Mouse (Mus musculus) heart, embryonic 12.5 days (tissue): ENCODE data around the gene Pfkl. TPM values are rescaled to one million over a fixed set of nuclear protein-coding genes. Genes with fewer than 3 reads are reported as not detected.
"Not testable (repeated sequence)": the region's sequence is repeated elsewhere in the genome, so short reads cannot be mapped to it uniquely, and the experiment has no call there.

Experiments used
- ATAC-seq: fragments of 200-750 bp; cut with Nextera tagmentation; 2 replicates; pipeline ENCODE4 v1.8.0; 2017; ENCODE audit warnings: moderate TSS enrichment, moderate library complexity; ENCODE audit not compliant: insufficient number of reproducible peaks, low FRiP score
- H3K27ac ChIP-seq: fragments of 300-500 bp; sonication (generic); 2 replicates; pipeline ENCODE4 v1.5.1; 2016; ENCODE audit warnings: mild to moderate bottlenecking, moderate library complexity; ENCODE audit not compliant: poor library complexity, severe bottlenecking
- H3K27me3 ChIP-seq: fragments of 300-500 bp; sonication (generic); replicated peaks from 2 replicates; pipeline ENCODE4 v1.6.1; 2016; ENCODE audit warnings: mild to moderate bottlenecking, moderate library complexity
- H3K36me3 ChIP-seq: fragments of 300-500 bp; sonication (generic); 2 replicates; pipeline ENCODE4 v1.6.1; 2016; ENCODE audit warnings: mild to moderate bottlenecking, moderate library complexity
- H3K4me1 ChIP-seq: fragments of 300-500 bp; sonication (generic); replicated peaks from 2 replicates; pipeline ENCODE4 v1.6.1; 2016; ENCODE audit warnings: mild to moderate bottlenecking
- H3K4me2 ChIP-seq: fragments of 300-500 bp; sonication (generic); 2 replicates; pipeline ENCODE4 v1.6.1; 2016; ENCODE audit warnings: mild to moderate bottlenecking, moderate library complexity
- H3K4me3 ChIP-seq: fragments of 300-500 bp; sonication (generic); 2 replicates; pipeline ENCODE4 v1.5.1; 2016; ENCODE audit warnings: mild to moderate bottlenecking
- H3K9ac ChIP-seq: fragments of 300-500 bp; sonication (generic); 2 replicates; pipeline ENCODE4 v1.6.1; 2016; ENCODE audit warnings: mild to moderate bottlenecking, moderate library complexity
- H3K9me3 ChIP-seq: fragments of 300-500 bp; sonication (generic); replicated peaks from 2 replicates; pipeline ENCODE4 v1.6.1; 2016; ENCODE audit warnings: mild to moderate bottlenecking, moderate library complexity
- WGBS: fragments of 180-500 bp; shearing (Covaris S2); methylation state at CpG from one replicate; pipeline ENCODE4 v1.1.7; 2016; 5-methylcytosine and 5-hydroxymethylcytosine counted together
- polyA plus RNA-seq: library from polyadenylated mRNA; unstranded; fragments of >200 nt; fragmentation: Nextera tagmentation; extraction: Ambion mirVana; gene quantifications from 2 replicates; pipeline ENCODE4 v1.2.1, GENCODE M21; 2016

The Pfkl gene
- polyA plus RNA-seq, 1 experiment from 2014 or later = 226 TPM

DNA sequence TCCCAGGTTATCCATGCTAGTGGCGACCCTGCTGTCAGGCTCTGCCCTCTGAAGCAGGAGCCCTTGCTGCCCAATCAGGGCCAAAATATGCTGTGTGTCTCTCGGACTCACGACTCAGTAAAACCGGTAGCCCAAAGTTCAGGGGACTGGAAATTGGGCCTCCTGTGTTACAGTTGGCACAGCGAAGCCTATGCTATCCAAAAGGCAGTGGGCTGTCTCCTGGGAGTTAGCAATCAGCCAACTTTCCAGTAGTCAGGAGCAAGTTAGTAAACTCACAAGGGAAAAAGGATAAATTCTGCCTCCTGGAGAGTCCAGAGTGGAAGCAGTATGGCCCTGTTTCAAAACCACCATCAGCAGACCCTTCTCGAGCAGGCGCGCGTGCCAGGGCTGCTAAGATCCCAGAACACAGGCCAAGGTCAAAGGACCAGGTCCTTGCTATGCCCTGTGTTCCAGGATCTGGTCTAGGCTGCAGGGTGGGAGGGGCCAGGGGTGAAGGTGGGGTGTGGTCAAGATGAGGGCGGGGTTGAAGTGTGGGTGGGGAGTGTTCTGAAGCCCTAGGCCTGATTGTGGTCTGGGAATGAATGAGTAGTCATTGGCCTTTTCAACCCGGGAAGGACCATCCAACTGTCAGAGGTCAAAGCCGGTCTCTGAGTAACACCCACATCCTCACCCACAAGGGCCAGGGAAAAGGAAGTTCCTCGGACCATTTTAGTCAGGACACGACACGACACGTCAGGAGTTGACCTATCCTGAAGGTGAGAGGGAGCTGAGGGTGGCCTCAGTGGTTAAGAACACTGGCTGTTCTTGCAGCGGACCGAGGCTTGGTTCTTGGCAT, 3.0 kb upstream of the Pfkl start:
- Histone ChIP-seq H3K4me2 (no peak overlapping the region), H3K27me3 (0 out of 2 replicates have a peak, but pooled peaks cover 3% of the 10 kb centered on the region), H3K9ac (no peak overlapping the region), H3K4me1 (peaks cover 18% of the 10 kb centered on the region), H3K4me3 (no peak overlapping the region), H3K27ac (no peak overlapping the region), H3K36me3 (no peaks in the 10 kb centered on the region), H3K9me3 (0 out of 2 replicates have a peak, but pooled peaks cover 6% of the 10 kb centered on the region)
- ATAC-seq = no peak
- 91% methylated on average over 18 of the region's 18 CpGs for WGBS

DNA sequence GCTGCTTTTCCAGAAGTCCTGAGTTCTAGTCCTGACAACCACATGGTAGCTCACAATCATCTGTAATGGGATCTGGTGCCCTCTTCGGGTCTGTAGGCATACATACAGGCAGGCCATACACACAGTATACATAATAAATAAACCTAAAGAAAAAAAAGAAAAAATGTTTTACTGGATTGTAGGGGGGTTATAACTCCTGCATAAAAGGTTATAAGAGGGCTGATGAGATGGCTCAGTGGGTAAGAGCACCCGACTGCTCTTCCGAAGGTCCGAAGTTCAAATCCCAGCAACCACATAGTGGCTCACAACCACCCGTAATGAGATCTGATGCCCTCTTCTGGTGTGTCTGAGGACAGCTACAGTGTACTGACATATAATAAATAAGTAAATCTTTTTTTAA, 1.2 kb upstream of the Pfkl start:
- not testable (repeated sequence) for H3K4me2 ChIP-seq, H3K27me3 ChIP-seq, H3K36me3 ChIP-seq, ATAC-seq, H3K27ac ChIP-seq, H3K9ac ChIP-seq, H3K9me3 ChIP-seq, H3K4me3 ChIP-seq
- H3K4me1 ChIP-seq = peaks cover 35% of the 10 kb centered on the region
- 92% methylated on average over 5 of the region's 5 CpGs for WGBS

DNA sequence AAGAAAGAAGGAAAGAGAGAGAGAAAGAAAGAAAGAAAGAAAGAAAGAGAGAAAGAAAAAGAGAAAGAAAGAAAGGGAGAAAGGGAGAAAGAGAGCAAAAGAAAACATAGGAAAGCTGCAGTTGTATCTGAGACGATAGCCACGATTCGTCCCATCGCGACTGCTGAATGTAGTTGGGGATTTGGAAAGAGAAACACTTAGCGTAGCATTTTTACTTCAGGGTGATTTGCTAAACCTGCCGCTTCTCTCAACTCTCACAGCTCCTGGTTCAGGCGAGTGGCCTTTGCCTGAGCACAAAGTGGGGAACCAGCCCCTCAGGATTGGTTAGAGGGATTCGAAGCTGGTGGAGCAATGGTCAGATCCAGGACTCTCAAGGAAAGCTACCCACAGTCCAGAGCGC, 452 bp upstream of the Pfkl start:
- Histone ChIP-seq H3K36me3 (0 out of 2 replicates have a peak, but pooled peaks cover 5% of the 10 kb centered on the region), H3K4me2 (peak overlapping the region; percentile 86), H3K9ac (peak overlapping the region; percentile 11; the same call in 1 of the 2 replicates), H3K9me3 (0 out of 2 replicates have a peak, but pooled peaks cover 6% of the 10 kb centered on the region), H3K4me1 (peaks cover 39% of the 10 kb centered on the region), H3K27me3 (no peaks in the 10 kb centered on the region), H3K27ac (no peak overlapping the region), H3K4me3 (peak overlapping the region; percentile 24)
- WGBS = 12% methylated on average over 10 of the region's 10 CpGs
- no peak for ATAC-seq

DNA sequence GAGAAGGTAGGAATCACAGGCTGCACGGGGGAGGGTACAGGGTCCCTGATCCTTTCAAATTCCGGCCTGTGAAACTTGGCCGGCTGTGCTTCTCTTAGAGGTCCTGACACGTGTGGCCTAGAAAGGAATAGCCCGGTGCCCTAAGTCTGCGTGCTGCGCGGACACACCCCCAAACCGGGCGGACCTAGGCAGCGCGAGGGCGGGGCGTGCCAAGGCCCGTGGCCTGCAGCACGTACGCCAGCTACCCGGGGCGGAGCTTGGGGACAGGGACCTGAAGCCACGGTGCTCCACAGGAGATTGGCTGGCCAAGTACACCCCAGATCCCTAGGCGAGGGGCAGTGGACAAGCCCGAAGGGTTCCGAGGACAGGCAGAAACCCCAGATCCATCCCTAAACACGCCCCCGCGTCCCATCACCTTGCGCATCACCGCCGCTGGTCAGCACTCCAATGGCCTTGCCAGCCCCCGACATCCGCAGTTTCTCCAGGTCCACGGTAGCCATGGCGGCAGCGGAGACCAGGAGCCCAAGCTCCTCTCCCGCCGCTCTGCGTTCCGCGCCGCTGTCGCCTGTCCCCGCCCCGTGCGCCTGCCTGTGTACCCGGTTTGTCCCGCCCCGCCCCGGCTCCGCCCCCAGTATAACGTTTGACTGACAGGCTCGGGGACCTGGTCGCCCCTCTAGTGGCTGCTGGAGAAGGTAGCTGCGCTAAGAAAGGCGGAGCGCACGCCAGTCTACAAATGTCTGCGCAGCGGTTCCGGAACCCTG, 519 bp downstream of the Pfkl start:
- peaks cover 44% of the 10 kb centered on the region for H3K4me1 ChIP-seq
- H3K9me3 ChIP-seq = 0 out of 2 replicates have a peak, but pooled peaks cover under 1% of the 10 kb centered on the region
- peak overlapping the region; percentile 100 for H3K27ac ChIP-seq
- WGBS = under 1% methylated on average over 59 of the region's 59 CpGs
- H3K4me2 ChIP-seq = peak overlapping the region; percentile 86
- H3K27me3 ChIP-seq = no peaks in the 10 kb centered on the region
- peak overlapping the region; percentile 83 for H3K4me3 ChIP-seq
- peak; percentile 97 for ATAC-seq
- H3K36me3 ChIP-seq = peaks cover 15% of the 10 kb centered on the region
- peak overlapping the region; percentile 97 for H3K9ac ChIP-seq

DNA sequence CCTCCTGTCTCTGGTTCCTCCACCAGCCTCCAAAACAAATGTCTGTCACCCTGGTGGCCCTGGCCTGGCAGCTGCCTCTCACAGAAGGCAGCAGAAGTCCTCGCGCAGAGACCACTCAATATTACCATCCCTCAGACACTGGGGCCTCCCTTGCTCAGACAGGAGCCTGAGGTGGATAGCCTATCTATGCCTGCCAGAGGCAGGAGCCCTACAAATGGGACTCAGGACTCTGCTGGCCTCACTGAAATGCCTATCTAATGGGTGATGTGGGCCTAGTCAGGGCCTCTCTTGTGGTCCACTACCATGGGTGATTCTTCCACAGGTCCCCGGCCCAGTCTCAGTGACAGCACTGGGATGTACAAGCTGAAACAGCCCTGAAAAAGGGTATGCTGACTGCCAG, 1.7 kb downstream of the Pfkl start:
- no peaks in the 10 kb centered on the region for H3K27me3 ChIP-seq
- peaks cover 22% of the 10 kb centered on the region for H3K36me3 ChIP-seq
- H3K4me3 ChIP-seq = peak overlapping the region; percentile 83
- H3K9me3 ChIP-seq = no peaks in the 10 kb centered on the region
- WGBS = 64% methylated on average over 3 of the region's 3 CpGs
- peak overlapping the region; percentile 100 for H3K27ac ChIP-seq
- peak overlapping the region; percentile 86 for H3K4me2 ChIP-seq
- no peak for ATAC-seq
- H3K9ac ChIP-seq = peak overlapping the region; percentile 97
- peaks cover 45% of the 10 kb centered on the region for H3K4me1 ChIP-seq

DNA sequence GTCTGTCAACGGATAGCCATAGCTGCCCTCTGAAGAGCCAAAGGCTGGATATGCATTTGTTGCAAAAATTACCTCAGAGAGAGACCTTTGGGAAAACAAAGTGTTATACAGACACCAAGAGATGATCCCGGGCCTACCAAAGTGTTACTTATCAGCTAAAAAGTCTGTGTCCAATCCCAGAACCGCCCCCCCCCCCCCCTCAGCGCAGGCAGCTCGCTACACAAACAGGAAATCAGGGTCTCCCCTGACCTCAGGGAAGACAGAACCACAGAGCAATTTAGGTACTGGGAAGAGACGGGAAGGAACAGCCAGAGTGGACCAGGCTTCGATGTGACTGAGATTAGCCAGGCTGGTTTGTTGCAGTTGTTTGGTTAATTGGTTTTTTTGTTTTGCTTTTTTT, 2.7 kb downstream of the Pfkl start:
- Histone ChIP-seq H3K36me3 (peaks cover 31% of the 10 kb centered on the region), H3K9ac (peak overlapping the region; percentile 57; the same call in 1 of the 2 replicates), H3K4me1 (peaks cover 45% of the 10 kb centered on the region), H3K27me3 (no peaks in the 10 kb centered on the region), H3K27ac (no peak overlapping the region), H3K4me2 (peak overlapping the region; percentile 86), H3K4me3 (no peak overlapping the region), H3K9me3 (no peaks in the 10 kb centered on the region)
- no peak for ATAC-seq
- 41% methylated on average over 7 of the region's 7 CpGs for WGBS

DNA sequence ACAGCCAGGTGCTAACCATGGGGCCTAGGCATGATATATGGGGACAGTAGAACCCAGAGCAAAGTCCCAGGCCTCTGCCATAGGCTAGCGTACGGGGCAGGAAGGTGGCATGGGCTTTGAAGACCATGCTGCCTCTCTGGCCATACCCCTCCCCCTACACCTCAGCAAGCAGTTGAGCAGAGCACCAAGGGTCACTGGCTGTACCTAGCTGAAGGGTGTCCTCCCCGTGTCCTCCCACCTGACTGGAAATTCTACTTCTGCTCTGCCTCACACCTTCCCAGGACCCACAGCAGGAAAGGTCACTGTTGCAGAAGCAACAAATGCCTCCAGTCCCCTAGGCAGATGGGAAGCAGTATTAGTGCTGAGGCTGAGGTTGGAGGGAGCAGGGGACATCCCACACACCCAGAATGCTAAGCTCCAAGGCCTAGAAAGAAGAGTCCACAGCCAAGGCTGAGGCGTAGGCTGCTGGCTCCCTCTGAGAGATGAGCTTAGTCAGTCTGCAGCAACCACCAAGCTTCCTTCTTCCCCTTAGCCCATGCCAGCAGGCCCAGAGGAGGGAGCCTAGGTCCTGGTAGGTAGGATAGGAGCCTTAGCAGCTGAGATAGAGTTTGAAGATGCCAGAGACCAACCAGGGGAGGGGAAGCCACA, 4.0 kb downstream of the Pfkl start:
- Histone ChIP-seq H3K36me3 (peaks cover 44% of the 10 kb centered on the region), H3K4me3 (no peak overlapping the region), H3K27me3 (no peaks in the 10 kb centered on the region), H3K9me3 (no peaks in the 10 kb centered on the region), H3K9ac (peak overlapping the region; percentile 57; the same call in 1 of the 2 replicates), H3K27ac (no peak overlapping the region), H3K4me1 (peaks cover 45% of the 10 kb centered on the region), H3K4me2 (no peak overlapping the region)
- no peak for ATAC-seq
- WGBS = 86% methylated on average over 4 of the region's 4 CpGs

DNA sequence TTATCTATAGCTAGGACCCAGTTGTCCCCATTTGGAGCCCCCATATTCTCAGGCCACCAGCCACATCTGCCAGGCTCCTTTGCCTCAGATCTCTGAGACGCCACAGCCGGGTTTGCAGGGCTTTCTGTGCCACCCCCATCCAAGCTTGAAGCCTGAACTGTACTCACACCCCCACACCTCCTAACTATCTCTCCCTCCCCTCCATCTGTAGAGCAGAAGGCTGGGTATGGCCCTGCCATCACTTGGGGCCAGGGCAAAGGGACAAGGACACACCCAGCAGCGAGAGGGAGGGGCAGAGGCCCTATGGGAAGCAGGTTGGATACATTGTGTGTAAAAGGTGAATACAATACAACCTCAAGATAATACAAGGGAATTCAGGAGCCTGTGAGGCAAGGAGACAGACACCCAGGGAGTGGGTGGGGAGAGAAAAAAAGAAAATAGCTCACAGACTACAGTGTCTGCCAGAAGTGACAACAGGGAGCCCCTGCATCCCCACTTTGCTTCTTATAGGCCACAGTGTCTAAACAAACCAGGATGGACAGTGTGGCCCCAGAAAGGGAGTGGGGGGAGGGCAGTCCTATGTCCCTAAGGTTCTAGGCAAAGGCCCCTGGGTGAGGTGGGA, 5.3 kb downstream of the Pfkl start:
- H3K27ac ChIP-seq = no peak overlapping the region
- 0 out of 2 replicates have a peak overlapping the region, but pooled peaks have one; percentile 15 for H3K9ac ChIP-seq
- no peak overlapping the region for H3K4me3 ChIP-seq
- no peak for ATAC-seq
- no peaks in the 10 kb centered on the region for H3K27me3 ChIP-seq
- WGBS = 85% methylated on average over 3 of the region's 3 CpGs
- no peak overlapping the region for H3K4me2 ChIP-seq
- peaks cover 57% of the 10 kb centered on the region for H3K36me3 ChIP-seq
- H3K9me3 ChIP-seq = no peaks in the 10 kb centered on the region
- H3K4me1 ChIP-seq = peaks cover 45% of the 10 kb centered on the region

DNA sequence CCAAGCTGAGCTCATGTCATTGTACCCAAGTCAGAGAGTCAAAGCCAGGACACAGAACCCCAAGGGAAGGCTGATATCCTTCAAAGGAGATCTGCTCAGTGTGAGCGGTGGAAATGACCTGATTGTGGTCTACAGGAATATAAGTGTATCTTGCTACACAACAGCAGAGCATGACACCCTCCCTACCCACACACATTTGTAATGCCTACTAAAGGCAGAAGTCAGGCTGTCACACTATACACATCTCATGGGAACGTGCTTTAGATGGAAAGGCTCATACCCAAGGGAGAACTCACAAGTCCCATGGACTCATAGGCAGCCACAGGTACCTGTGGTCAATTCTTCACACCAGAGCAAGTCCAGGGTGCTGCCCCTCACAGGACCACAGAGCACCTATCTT, 7.6 kb downstream of the Pfkl start:
- Histone ChIP-seq H3K9me3 (no peaks in the 10 kb centered on the region), H3K9ac (no peak overlapping the region), H3K36me3 (peaks cover 80% of the 10 kb centered on the region), H3K4me2 (no peak overlapping the region), H3K27ac (no peak overlapping the region), H3K27me3 (no peaks in the 10 kb centered on the region), H3K4me1 (peaks cover 28% of the 10 kb centered on the region), H3K4me3 (no peak overlapping the region)
- 88% methylated on average over 2 of the region's 2 CpGs for WGBS
- ATAC-seq = no peak

DNA sequence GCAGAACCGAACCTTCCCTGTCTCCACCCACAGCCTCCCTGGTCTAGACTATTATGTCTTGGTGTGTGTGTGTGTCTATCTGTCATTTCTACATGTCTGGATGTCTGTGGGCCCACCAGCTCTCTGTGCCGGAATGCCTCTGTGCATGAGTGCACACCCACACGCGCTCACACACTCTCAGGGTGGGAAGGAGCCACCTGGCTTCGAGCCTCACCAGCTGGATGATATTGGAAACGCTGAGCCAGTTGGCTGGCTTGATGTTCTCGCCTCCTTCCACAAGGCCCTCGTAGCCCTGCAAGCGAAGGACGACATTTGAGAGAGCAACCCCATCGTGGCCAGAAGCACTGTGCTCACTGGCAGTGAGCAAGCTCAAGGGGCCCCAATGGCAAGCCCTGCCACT, 8.1 kb downstream of the Pfkl start:
- H3K4me1 ChIP-seq = peaks cover 23% of the 10 kb centered on the region
- no peak overlapping the region for H3K9ac ChIP-seq
- no peak overlapping the region for H3K27ac ChIP-seq
- peaks cover 85% of the 10 kb centered on the region for H3K36me3 ChIP-seq
- H3K4me3 ChIP-seq = no peak overlapping the region
- no peak for ATAC-seq
- 94% methylated on average over 11 of the region's 11 CpGs for WGBS
- H3K27me3 ChIP-seq = no peaks in the 10 kb centered on the region
- no peaks in the 10 kb centered on the region for H3K9me3 ChIP-seq
- no peak overlapping the region for H3K4me2 ChIP-seq
